Mouse (Mus musculus): Measurements from ENCODE around the gene Cul1.
"Not testable (repeated sequence)": the region's sequence is repeated elsewhere in the genome, so short reads cannot be mapped to it uniquely, and the experiment has no call there.

Cul1 gene

DNA sequence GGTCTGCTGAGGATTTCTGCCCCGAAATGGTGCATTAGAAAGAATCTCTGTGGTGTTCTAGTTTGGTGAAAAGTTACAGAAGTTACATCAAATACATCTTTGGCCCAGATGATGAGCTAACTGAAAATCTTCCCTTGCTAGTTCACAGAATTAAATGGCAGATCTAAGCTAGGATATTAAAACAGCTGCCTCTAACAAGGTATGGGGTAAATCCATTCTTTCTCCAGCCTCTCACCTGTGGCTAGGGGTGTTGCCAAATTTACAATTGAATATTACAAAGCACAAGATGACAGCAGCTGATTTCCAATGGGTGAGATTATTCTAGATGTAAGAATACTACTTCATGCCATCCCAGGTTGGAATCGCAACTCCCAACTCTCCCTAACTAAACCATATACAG is at the start of gene Cul1:
TSS of gene Cul1 (plus strand) at position 301 of the 400 bp plus-strand sequence.
- DNase-seq, result no peak

DNA sequence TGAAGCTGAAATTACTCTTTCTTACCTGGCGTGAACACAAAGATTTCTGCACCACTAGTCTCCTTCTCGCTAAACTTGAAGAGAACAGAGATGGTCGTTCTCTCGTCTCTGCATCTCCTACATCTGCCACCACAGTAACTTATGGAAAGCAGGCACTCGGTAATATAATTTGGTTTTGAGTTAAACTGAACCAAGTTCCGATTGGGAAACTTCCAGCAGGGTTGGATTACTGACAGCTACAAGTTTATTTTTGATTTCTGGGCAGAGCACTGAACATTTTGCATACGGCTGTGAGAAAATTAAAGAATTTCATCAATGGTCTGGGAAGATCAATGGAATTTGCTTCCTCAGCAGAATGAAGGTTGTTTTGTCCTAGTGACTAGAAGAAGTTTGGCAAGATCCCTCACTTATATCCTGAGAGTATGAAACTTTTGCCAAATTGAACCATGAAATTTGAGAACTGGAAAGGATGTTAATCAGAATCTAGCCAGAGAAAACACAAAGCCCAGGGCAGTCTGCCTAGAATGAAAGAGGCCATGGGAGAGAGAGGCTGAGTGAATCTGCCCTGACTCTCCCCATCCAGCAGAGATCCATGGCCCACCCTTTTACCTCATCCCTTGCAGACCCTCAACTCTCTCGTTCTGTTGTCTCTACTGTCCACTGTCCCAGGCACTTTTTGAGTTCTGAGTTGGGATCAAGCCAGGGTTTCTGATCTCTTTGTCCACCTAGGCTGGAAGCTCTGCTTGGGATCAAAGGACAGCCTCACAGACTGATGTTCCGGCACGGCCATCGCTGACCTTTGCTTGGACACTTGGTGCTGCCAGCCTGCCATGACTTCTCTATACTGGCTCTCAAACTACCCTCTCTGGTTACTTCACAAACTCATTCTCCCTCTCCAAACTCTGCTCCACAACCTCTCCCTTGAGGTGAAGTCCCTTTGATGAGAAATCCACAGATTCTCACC is 48.5 kb upstream of the Cul1 start:
- no peak for DNase-seq

DNA sequence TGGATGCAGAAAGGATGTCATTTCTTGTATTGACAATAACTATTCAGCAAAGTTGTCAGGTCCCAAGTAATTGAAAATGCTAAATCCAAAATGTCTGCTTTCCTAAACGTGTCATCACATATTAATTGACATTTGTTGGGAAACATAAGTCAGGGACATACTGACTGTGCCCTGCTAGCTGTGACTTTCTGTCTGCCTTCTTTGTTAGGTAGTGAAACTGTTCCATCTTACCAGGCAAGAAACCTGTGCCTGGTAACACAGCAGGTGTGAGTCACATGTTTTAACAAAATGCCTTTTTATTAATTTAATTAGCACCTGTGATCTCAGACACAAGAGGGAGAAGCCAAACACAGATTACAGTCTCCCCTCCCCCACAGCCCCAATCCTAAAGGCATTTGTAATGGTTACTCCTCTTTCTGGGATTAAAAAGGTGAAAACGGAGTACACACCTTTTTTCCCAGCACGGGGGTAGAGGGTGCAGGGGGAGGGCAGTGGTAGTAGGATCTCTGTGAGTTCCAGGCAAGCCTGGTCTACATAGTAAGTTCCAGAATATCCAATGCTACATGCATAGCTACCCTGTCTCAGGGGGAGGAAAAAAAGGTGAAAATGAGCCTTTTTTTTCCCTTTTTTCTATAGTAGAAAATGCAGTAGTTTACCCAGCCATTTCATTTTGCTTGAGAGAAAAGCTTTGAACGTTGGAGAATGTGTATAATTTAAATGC is 40.2 kb upstream of the Cul1 start:
- no peak for DNase-seq

- no peak for DNase-seq
These were observed 39.5 kb upstream of the Cul1 start for GRCm38 (mm10) chr6:47413656-47414055.

DNA sequence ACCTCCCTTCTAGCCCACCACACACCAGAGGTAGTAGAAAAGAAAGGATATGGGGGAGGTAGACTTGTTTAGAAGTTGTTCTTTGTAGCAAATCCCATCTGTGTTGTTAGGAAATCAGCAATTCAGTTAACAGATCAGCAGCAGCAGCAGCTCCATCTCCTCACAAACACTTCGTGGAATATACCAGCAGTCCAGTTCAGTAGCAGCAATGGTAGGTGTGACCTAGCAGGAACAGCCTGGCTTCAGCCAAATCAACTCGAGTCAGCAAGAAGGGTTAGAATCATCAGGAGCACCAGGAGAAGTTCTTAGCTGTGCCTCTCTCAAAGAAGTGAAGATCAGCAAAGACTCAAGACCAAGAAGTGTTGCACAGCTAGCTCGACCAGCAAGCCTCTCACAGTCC is 34.5 kb upstream of the Cul1 start:
- DNase-seq, result no peak

GRCm38 (mm10) chr6:47420156-47420555 is 33.0 kb upstream of the Cul1 start:
- no peak for DNase-seq

- no peak for DNase-seq
These were observed 32.0 kb upstream of the Cul1 start for GRCm38 (mm10) chr6:47421221-47421620.

GRCm38 (mm10) chr6:47426136-47426535 is 27.1 kb upstream of the Cul1 start:
- DNase-seq, result no peak

DNA sequence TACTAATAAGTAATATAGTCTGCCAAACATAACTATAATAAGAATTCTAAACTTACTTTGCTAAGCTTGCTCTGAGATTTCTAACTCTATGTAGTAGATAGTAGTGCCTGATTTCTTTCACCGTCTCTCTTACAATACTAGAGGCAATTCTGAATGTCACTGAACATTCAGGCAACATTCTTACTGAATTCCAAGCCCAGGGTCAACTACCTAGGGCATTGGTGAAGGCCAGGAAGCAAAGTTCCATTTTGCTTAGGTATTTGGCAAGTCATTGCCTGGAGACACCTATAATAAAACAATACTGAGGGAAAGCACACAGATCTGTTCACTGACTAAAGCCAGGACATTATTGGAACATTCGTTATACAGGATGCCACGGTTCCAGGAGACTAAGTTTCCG is 26.6 kb upstream of the Cul1 start:
- DNase-seq, result not testable (repeated sequence)

- not testable (repeated sequence) for DNase-seq
These were observed 20.4 kb upstream of the Cul1 start for GRCm38 (mm10) chr6:47432795-47433194.

- DNase-seq, result no peak
These were observed 13.1 kb upstream of the Cul1 start for GRCm38 (mm10) chr6:47440080-47440479.

GRCm38 (mm10) chr6:47447658-47448057 is 5.5 kb upstream of the Cul1 start:
- DNase-seq, result no peak

DNA sequence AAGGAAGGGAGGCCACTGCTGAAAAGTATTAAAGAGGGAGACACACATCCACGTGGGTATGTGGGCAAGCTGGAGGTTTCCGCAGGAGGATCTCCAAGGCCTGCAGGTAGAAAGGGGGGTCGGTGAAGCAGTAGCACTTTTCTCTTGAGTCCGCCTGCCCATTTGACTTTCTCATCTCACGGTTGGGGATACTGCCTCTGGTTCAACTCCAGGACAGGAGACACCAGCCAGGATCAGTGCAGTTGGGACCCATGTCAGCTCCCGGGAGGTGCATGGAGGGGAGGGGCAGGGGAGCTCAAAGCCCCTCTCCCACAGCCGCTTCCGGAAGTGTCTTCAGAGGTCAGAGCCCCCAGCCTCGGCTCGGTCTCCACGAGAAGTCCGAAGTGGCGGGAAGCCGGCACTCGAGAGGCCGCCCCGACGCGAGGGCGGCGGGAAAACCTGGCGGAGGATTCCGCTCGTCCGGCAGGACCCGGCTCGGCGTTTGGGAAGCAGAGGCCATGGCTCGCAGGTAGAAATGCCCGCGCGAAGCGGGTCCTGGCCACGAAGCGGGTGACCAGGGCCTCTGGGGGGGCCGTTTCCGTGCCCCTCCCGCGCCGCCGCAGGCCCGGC is 428 bp downstream of the Cul1 start:
- peak; percentile 47 for DNase-seq

- peak; percentile 73 for DNase-seq
These were observed 955 bp downstream of the Cul1 start for GRCm38 (mm10) chr6:47454131-47454574.

DNA sequence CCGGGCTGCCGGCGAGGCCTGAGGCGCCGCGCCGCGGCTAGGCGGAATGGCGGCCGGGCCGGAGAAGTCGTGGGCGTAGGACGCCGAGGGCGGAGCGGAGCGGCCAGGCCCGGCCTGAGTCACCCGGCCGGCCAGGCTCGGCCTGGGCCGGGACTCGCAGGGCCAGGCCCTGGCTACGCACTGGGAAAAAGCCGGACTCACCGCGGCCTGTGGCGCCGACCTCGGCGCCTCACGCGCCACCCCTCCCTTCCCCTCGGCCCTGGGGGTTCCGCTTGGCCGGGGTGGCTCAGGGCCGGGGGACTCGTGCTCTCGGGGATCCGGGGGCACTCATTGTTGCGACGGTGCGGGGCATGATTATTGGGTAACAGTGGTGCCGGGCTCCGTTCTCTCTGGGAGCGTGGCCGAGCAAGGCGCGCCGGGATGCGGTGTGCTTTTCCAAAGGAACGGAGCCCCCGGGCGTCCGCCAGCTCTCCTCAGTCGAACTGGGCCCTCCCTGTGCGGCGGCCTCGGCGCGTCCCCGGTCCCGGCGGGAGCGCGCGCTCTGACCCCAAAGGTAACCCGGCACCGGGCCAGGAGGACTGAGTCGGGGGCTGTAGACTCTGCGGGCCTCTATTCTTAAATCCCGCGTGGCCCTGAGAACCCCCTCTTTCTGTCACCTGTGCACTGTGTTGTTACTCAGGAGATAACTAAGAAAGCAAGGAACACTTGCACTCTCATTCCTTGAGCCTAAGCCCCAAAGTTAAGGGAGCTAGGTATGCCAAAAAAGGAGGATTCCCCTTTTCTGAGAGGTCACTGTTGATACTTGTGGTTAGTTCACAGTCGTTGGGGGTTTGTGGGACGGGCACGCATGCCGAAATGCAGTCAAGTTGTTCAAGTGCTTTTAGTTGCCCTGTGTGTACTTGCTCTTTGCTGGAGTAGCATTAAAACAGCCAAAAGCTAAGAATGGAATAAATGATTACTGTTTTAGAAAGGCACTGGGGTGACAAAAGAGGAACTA is 1.7 kb downstream of the Cul1 start:
- peak; percentile 57 for DNase-seq

DNA sequence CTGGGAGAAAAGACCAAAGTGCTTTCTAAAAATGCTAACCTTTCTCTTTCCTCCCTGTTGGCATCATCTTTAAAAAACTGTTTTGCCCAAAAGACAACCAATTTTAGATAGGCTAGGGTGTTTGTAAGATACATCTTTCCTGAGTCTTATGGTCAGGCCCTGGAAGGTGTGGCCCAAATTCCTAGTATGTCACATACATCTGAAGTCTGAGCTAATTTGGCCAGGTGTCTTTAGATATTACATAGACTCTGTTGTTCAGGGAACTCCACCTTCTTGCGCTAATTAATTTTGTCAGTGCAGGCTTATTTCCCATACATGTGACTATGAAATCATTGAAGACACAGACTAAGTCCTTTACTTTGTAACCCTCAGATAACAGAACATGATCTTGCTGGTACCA is 2.6 kb downstream of the Cul1 start:
- no peak for DNase-seq

GRCm38 (mm10) chr6:47456853-47457252 is 3.7 kb downstream of the Cul1 start:
- DNase-seq, result no peak

GRCm38 (mm10) chr6:47465400-47465799 is 12.2 kb downstream of the Cul1 start:
- DNase-seq, result no peak

- no peak for DNase-seq
These were observed 13.3 kb downstream of the Cul1 start for GRCm38 (mm10) chr6:47466488-47466887.

- DNase-seq, result no peak
These were observed 13.9 kb downstream of the Cul1 start for GRCm38 (mm10) chr6:47467058-47467457.

DNA sequence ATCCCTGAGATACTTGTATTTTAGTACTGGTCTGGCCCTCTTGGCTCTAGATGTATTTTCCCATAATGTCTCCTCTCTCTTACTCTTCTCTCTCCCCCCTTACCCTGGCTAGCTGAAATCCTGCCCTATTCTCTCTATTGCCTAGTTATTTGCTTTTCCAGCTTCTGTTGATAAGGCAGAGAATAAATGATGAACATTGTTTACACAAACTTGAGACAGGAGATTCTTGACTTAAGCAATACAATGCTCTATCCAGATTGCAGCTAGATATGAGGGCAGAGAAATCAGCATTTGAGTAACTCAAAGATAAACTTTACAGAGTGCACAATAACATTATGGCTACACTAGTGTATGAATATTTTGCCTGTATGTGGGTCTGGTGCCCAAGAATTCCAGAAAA is 16.6 kb downstream of the Cul1 start:
- no peak for DNase-seq

- DNase-seq, result no peak
These were observed 19.2 kb downstream of the Cul1 start for GRCm38 (mm10) chr6:47472444-47472843.
